Mouse (Mus musculus) embryonic facial prominence, embryonic 13.5 days (tissue): ENCODE results near the gene Mr1. TPM values are rescaled to one million over a fixed set of nuclear protein-coding genes. Genes with fewer than 3 reads are reported as not detected.

ENCODE experiments used
- ATAC-seq: fragments of 200-750 bp; cut with Nextera tagmentation; 2 replicates; pipeline ENCODE4 v1.8.0; 2017; ENCODE audit warnings: low read depth; ENCODE audit not compliant: insufficient number of reproducible peaks, insufficient read depth, low FRiP score, low TSS enrichment
- H3K27ac ChIP-seq: fragments of 300-500 bp; sonication (generic); 2 replicates; pipeline ENCODE4 v1.5.1; 2015; ENCODE audit warnings: moderate library complexity, mild to moderate bottlenecking, inconsistent platforms
- H3K27me3 ChIP-seq: fragments of 300-500 bp; sonication (generic); 2 replicates; pipeline ENCODE4 v1.6.1; 2015; ENCODE audit warnings: mild to moderate bottlenecking, inconsistent platforms
- H3K36me3 ChIP-seq: fragments of 300-500 bp; sonication (generic); 2 replicates; pipeline ENCODE4 v1.6.1; 2015; ENCODE audit warnings: mild to moderate bottlenecking, inconsistent platforms
- H3K4me1 ChIP-seq: fragments of 300-500 bp; sonication (generic); 2 replicates; pipeline ENCODE4 v1.6.1; 2015; ENCODE audit warnings: inconsistent platforms
- H3K4me2 ChIP-seq: fragments of 300-500 bp; sonication (generic); 2 replicates; pipeline ENCODE4 v1.6.1; 2015; ENCODE audit warnings: moderate library complexity, mild to moderate bottlenecking, inconsistent platforms
- H3K4me3 ChIP-seq: fragments of 300-500 bp; sonication (generic); 2 replicates; pipeline ENCODE4 v1.5.1; 2015; ENCODE audit warnings: mild to moderate bottlenecking, inconsistent platforms
- H3K9ac ChIP-seq: fragments of 300-500 bp; sonication (generic); 2 replicates; pipeline ENCODE4 v1.6.1; 2015; ENCODE audit warnings: mild to moderate bottlenecking, inconsistent platforms
- H3K9me3 ChIP-seq: fragments of 300-500 bp; sonication (generic); 2 replicates; pipeline ENCODE4 v1.6.1; 2016; ENCODE audit warnings: inconsistent platforms
- WGBS: fragments of 180-500 bp; shearing (Covaris S2); methylation state at CpG from one replicate; pipeline ENCODE4 v1.1.7; 2015; ENCODE audit warnings: mixed read lengths; 5-methylcytosine and 5-hydroxymethylcytosine counted together
- polyA plus RNA-seq: library from polyadenylated mRNA; unstranded; fragments of >200 nt; fragmentation: Nextera tagmentation; extraction: Ambion mirVana; gene quantifications from 2 replicates; pipeline ENCODE4 v1.2.1, GENCODE M21; 2015

The Mr1 gene
- polyA plus RNA-seq, 1 experiment from 2014 or later: 9.1 TPM

GRCm38 (mm10) chr1:155091842-155092800 is 54.5 kb downstream of the Mr1 start:
- H3K27me3 ChIP-seq: no peaks in the 10 kb centered on the region
- no peaks in the 10 kb centered on the region for H3K9me3 ChIP-seq
- peak overlapping the region; percentile 85 for H3K27ac ChIP-seq
- peak overlapping the region; percentile 32; the same call in 1 of the 2 replicates for H3K9ac ChIP-seq
- peak overlapping the region; percentile 43 for H3K4me2 ChIP-seq
- 20% methylated on average over 14 of the region's 14 CpGs for WGBS
- H3K4me3 ChIP-seq: no peak overlapping the region
- H3K4me1 ChIP-seq: peaks cover 68% of the 10 kb centered on the region
- ATAC-seq: peak; percentile 70; the same call in 1 of the 2 replicates
- 0 out of 2 replicates have a peak, but pooled peaks cover 6% of the 10 kb centered on the region for H3K36me3 ChIP-seq

- Histone ChIP-seq H3K9me3 (no peaks in the 10 kb centered on the region), H3K36me3 (0 out of 2 replicates have a peak, but pooled peaks cover 6% of the 10 kb centered on the region), H3K27ac (peak overlapping the region; percentile 85), H3K27me3 (no peaks in the 10 kb centered on the region), H3K4me3 (no peak overlapping the region), H3K4me2 (peak overlapping the region; percentile 43), H3K9ac (no peak overlapping the region), H3K4me1 (peaks cover 71% of the 10 kb centered on the region)
- 66% methylated on average over 7 of the region's 7 CpGs for WGBS
- no peak for ATAC-seq
Observed at GRCm38 (mm10) chr1:155091374-155091841, 55.2 kb downstream of the Mr1 start.

GRCm38 (mm10) chr1:155090736-155091135 is 55.9 kb downstream of the Mr1 start:
- WGBS: 50% methylated on average over 1 of the region's 1 CpGs
- peak overlapping the region; percentile 17; the same call in 1 of the 2 replicates for H3K27ac ChIP-seq
- peaks cover 75% of the 10 kb centered on the region for H3K4me1 ChIP-seq
- no peak overlapping the region for H3K9ac ChIP-seq
- no peak for ATAC-seq
- no peaks in the 10 kb centered on the region for H3K27me3 ChIP-seq
- H3K4me2 ChIP-seq: no peak overlapping the region
- H3K9me3 ChIP-seq: no peaks in the 10 kb centered on the region
- H3K36me3 ChIP-seq: 0 out of 2 replicates have a peak, but pooled peaks cover 6% of the 10 kb centered on the region
- no peak overlapping the region for H3K4me3 ChIP-seq

- Histone ChIP-seq H3K4me1 (peaks cover 74% of the 10 kb centered on the region), H3K4me2 (no peak overlapping the region), H3K36me3 (0 out of 2 replicates have a peak, but pooled peaks cover 3% of the 10 kb centered on the region), H3K27me3 (no peaks in the 10 kb centered on the region), H3K27ac (peak overlapping the region; percentile 17; the same call in 1 of the 2 replicates), H3K9me3 (no peaks in the 10 kb centered on the region), H3K9ac (no peak overlapping the region), H3K4me3 (no peak overlapping the region)
- no peak for ATAC-seq
- WGBS: 89% methylated on average over 7 of the region's 7 CpGs
Observed at GRCm38 (mm10) chr1:155090327-155090726, 56.3 kb downstream of the Mr1 start.

- H3K9me3 ChIP-seq: no peaks in the 10 kb centered on the region
- H3K36me3 ChIP-seq: no peaks in the 10 kb centered on the region
- peaks cover 86% of the 10 kb centered on the region for H3K4me1 ChIP-seq
- no peak overlapping the region for H3K9ac ChIP-seq
- H3K4me3 ChIP-seq: no peak overlapping the region
- H3K4me2 ChIP-seq: no peak overlapping the region
- H3K27me3 ChIP-seq: no peaks in the 10 kb centered on the region
- WGBS: 42% methylated on average over 16 of the region's 16 CpGs
- H3K27ac ChIP-seq: peak overlapping the region; percentile 39; the same call in 1 of the 2 replicates
- ATAC-seq: no peak
Observed at GRCm38 (mm10) chr1:155088847-155089603, 57.6 kb downstream of the Mr1 start.

- 87% methylated on average over 4 of the region's 4 CpGs for WGBS
- peaks cover 80% of the 10 kb centered on the region for H3K4me1 ChIP-seq
- no peak for ATAC-seq
Observed at GRCm38 (mm10) chr1:155088046-155088445, 58.6 kb downstream of the Mr1 start.

GRCm38 (mm10) chr1:155086893-155087292 is 59.7 kb downstream of the Mr1 start:
- no peaks in the 10 kb centered on the region for H3K36me3 ChIP-seq
- ATAC-seq: no peak
- H3K27me3 ChIP-seq: no peaks in the 10 kb centered on the region
- peaks cover 79% of the 10 kb centered on the region for H3K4me1 ChIP-seq
- H3K27ac ChIP-seq: peak overlapping the region; percentile 68
- 0 out of 2 replicates have a peak overlapping the region, but pooled peaks have one; percentile 4 for H3K9ac ChIP-seq
- 14% methylated on average over 4 of the region's 4 CpGs for WGBS
- no peak overlapping the region for H3K4me2 ChIP-seq
- H3K9me3 ChIP-seq: no peaks in the 10 kb centered on the region
- H3K4me3 ChIP-seq: no peak overlapping the region

More at GRCm38 (mm10) chr1:155088046-155088445, 58.6 kb downstream of the Mr1 start:
- no peak overlapping the region for H3K27ac ChIP-seq
- no peak overlapping the region for H3K4me2 ChIP-seq
- H3K9ac ChIP-seq: no peak overlapping the region
- H3K4me3 ChIP-seq: no peak overlapping the region
- H3K27me3 ChIP-seq: no peaks in the 10 kb centered on the region
- no peaks in the 10 kb centered on the region for H3K36me3 ChIP-seq
- H3K9me3 ChIP-seq: no peaks in the 10 kb centered on the region

- Histone ChIP-seq H3K4me1 (peaks cover 79% of the 10 kb centered on the region), H3K27ac (peak overlapping the region; percentile 68), H3K9ac (0 out of 2 replicates have a peak overlapping the region, but pooled peaks have one; percentile 4), H3K27me3 (no peaks in the 10 kb centered on the region), H3K4me3 (no peak overlapping the region), H3K9me3 (no peaks in the 10 kb centered on the region), H3K4me2 (no peak overlapping the region), H3K36me3 (no peaks in the 10 kb centered on the region)
- ATAC-seq: no peak
- 13% methylated on average over 7 of the region's 7 CpGs for WGBS
Observed at GRCm38 (mm10) chr1:155086416-155086815, 60.2 kb downstream of the Mr1 start.

GRCm38 (mm10) chr1:155084839-155085238 is 61.8 kb downstream of the Mr1 start:
- H3K4me1 ChIP-seq: peaks cover 70% of the 10 kb centered on the region
- 57% methylated on average over 8 of the region's 8 CpGs for WGBS

GRCm38 (mm10) chr1:155083271-155084265 is 63.0 kb downstream of the Mr1 start:
- Histone ChIP-seq H3K36me3 (no peaks in the 10 kb centered on the region), H3K9ac (peak overlapping the region; percentile 78), H3K4me3 (peak overlapping the region; percentile 51), H3K9me3 (no peaks in the 10 kb centered on the region), H3K4me1 (peaks cover 58% of the 10 kb centered on the region), H3K27me3 (no peaks in the 10 kb centered on the region), H3K4me2 (peak overlapping the region; percentile 76), H3K27ac (peak overlapping the region; percentile 98)
- under 1% methylated on average over 57 of the region's 77 CpGs for whole genome bisulfite sequencing
- peak; percentile 93 for ATAC-seq

More at GRCm38 (mm10) chr1:155084839-155085238, 61.8 kb downstream of the Mr1 start:
- Histone ChIP-seq H3K9ac (no peak overlapping the region), H3K36me3 (no peaks in the 10 kb centered on the region), H3K27me3 (no peaks in the 10 kb centered on the region), H3K4me2 (no peak overlapping the region), H3K4me3 (no peak overlapping the region), H3K9me3 (no peaks in the 10 kb centered on the region), H3K27ac (no peak overlapping the region)
- no peak for ATAC-seq
